Mouse (Mus musculus): ENCODE results near the gene Optn. TPM values are rescaled to one million over a fixed set of nuclear protein-coding genes. Genes with fewer than 3 reads are reported as not detected.
"Not testable (repeated sequence)": the region's sequence is repeated elsewhere in the genome, so short reads cannot be mapped to it uniquely, and the experiment has no call there.

Gene Optn
- 28.1 and 28.2 TPM in 2 replicates for total RNA-seq (2017)

GRCm38 (mm10) chr2:5063299-5064205, at the start of gene Optn:
TSS of gene Optn (minus strand) at chr2:5064051.
- ATAC-seq (ENCODE audit: extremely low read depth, insufficient number of reproducible peaks, low FRiP score, poor library complexity, severe bottlenecking): peak; percentile 76

- no peak for ATAC-seq (ENCODE audit: extremely low read depth, insufficient number of reproducible peaks, low FRiP score, poor library complexity, severe bottlenecking)
Measured at GRCm38 (mm10) chr2:5112785-5113291, 49.0 kb upstream of the Optn start.

GRCm38 (mm10) chr2:5102891-5103290, 39.0 kb upstream of the Optn start:
- ATAC-seq (ENCODE audit: extremely low read depth, insufficient number of reproducible peaks, low FRiP score, poor library complexity, severe bottlenecking): no peak

- ATAC-seq (ENCODE audit: extremely low read depth, insufficient number of reproducible peaks, low FRiP score, poor library complexity, severe bottlenecking): no peak
Measured at GRCm38 (mm10) chr2:5101743-5102245, 37.9 kb upstream of the Optn start.

- no peak for ATAC-seq (ENCODE audit: extremely low read depth, insufficient number of reproducible peaks, low FRiP score, poor library complexity, severe bottlenecking)
Measured at GRCm38 (mm10) chr2:5099176-5099575, 35.3 kb upstream of the Optn start.

GRCm38 (mm10) chr2:5097786-5098445, 34.1 kb upstream of the Optn start:
- ATAC-seq (ENCODE audit: extremely low read depth, insufficient number of reproducible peaks, low FRiP score, poor library complexity, severe bottlenecking): no peak

- no peak for ATAC-seq (ENCODE audit: extremely low read depth, insufficient number of reproducible peaks, low FRiP score, poor library complexity, severe bottlenecking)
Measured at GRCm38 (mm10) chr2:5095316-5095715, 31.5 kb upstream of the Optn start.

- no peak for ATAC-seq (ENCODE audit: extremely low read depth, insufficient number of reproducible peaks, low FRiP score, poor library complexity, severe bottlenecking)
Measured at GRCm38 (mm10) chr2:5094876-5095275, 31.0 kb upstream of the Optn start.

GRCm38 (mm10) chr2:5090385-5090784, 26.5 kb upstream of the Optn start:
- ATAC-seq (ENCODE audit: extremely low read depth, insufficient number of reproducible peaks, low FRiP score, poor library complexity, severe bottlenecking): not testable (repeated sequence)

GRCm38 (mm10) chr2:5087667-5088066, 23.8 kb upstream of the Optn start:
- no peak for ATAC-seq (ENCODE audit: extremely low read depth, insufficient number of reproducible peaks, low FRiP score, poor library complexity, severe bottlenecking)

GRCm38 (mm10) chr2:5083739-5084138, 19.9 kb upstream of the Optn start:
- ATAC-seq (ENCODE audit: extremely low read depth, insufficient number of reproducible peaks, low FRiP score, poor library complexity, severe bottlenecking): no peak

- ATAC-seq (ENCODE audit: extremely low read depth, insufficient number of reproducible peaks, low FRiP score, poor library complexity, severe bottlenecking): no peak
Measured at GRCm38 (mm10) chr2:5080053-5080787, 16.4 kb upstream of the Optn start.

- ATAC-seq (ENCODE audit: extremely low read depth, insufficient number of reproducible peaks, low FRiP score, poor library complexity, severe bottlenecking): no peak
Measured at GRCm38 (mm10) chr2:5077937-5078336, 14.1 kb upstream of the Optn start.

- ATAC-seq (ENCODE audit: extremely low read depth, insufficient number of reproducible peaks, low FRiP score, poor library complexity, severe bottlenecking): no peak
Measured at GRCm38 (mm10) chr2:5077490-5077889, 13.6 kb upstream of the Optn start.

GRCm38 (mm10) chr2:5075856-5076255, 12.0 kb upstream of the Optn start:
- no peak for ATAC-seq (ENCODE audit: extremely low read depth, insufficient number of reproducible peaks, low FRiP score, poor library complexity, severe bottlenecking)

- ATAC-seq (ENCODE audit: extremely low read depth, insufficient number of reproducible peaks, low FRiP score, poor library complexity, severe bottlenecking): no peak
Measured at GRCm38 (mm10) chr2:5075432-5075831, 11.6 kb upstream of the Optn start.

GRCm38 (mm10) chr2:5073785-5074184, 9.9 kb upstream of the Optn start:
- no peak for ATAC-seq (ENCODE audit: extremely low read depth, insufficient number of reproducible peaks, low FRiP score, poor library complexity, severe bottlenecking)

- no peak for ATAC-seq (ENCODE audit: extremely low read depth, insufficient number of reproducible peaks, low FRiP score, poor library complexity, severe bottlenecking)
Measured at GRCm38 (mm10) chr2:5067951-5068350, 4.1 kb upstream of the Optn start.

GRCm38 (mm10) chr2:5067254-5067653, 3.4 kb upstream of the Optn start:
- ATAC-seq (ENCODE audit: extremely low read depth, insufficient number of reproducible peaks, low FRiP score, poor library complexity, severe bottlenecking): not testable (repeated sequence)

All from neutrophil, adult 5-6 weeks (primary cell).